Mouse (Mus musculus): ENCODE results near the gene Gm45140. TPM values are rescaled to one million over a fixed set of nuclear protein-coding genes. Genes with fewer than 3 reads are reported as not detected.

Gm45140 gene
- total RNA-seq, 2 experiments from 2014 or later = 2.0 to 6.6 TPM

- no peak for DNase-seq
Measured at GRCm38 (mm10) chr6:87799576-87799975, 36.0 kb downstream of the Gm45140 start.

DNA sequence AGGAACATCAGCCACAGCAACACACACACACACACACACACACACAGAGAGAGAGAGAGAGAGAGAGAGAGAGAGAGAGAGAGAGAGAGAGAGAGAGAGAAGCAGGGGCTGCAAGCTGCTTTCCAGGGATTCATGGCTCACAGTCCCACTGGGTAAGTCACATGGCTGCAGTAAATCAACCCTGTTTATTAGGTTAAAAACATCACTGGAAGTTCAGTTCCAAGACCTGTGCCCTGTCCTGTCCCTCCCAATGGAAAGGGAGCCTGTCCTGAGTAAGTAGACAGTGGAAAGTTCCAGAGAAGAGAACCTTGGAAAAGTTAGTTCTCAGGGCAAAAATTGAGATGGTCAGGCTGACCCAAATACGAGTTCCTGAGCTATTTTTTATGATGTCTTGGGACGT, 38.3 kb downstream of the Gm45140 start:
- no peak for DNase-seq

DNA sequence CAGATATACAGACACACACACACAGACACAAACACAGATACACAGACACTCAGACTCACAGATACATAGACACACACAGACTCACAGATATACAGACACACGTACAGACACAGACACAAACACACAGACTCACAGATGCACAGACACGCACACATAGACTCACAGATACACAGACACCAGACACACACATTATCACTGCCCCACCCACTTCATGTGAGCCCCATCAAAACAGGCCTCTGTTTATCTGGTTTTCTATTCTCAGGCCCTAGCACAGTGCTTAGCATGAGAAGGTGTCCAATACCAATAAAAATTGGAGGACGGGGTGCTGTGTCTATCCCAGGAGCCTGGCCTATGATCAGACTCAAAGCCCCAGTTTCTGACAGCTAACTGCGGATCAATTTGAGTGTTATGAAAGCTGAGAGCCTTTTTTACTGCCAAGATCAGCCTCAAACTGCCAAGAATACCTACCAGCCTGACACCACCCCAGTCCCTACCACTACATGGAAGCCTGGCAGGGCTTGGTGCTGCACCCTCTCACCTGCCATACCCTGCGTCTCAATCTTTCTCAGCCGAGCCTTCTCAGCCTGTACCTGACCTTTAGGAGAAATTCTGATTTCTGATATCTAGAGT, 39.2 kb downstream of the Gm45140 start:
- no peak for DNase-seq

DNA sequence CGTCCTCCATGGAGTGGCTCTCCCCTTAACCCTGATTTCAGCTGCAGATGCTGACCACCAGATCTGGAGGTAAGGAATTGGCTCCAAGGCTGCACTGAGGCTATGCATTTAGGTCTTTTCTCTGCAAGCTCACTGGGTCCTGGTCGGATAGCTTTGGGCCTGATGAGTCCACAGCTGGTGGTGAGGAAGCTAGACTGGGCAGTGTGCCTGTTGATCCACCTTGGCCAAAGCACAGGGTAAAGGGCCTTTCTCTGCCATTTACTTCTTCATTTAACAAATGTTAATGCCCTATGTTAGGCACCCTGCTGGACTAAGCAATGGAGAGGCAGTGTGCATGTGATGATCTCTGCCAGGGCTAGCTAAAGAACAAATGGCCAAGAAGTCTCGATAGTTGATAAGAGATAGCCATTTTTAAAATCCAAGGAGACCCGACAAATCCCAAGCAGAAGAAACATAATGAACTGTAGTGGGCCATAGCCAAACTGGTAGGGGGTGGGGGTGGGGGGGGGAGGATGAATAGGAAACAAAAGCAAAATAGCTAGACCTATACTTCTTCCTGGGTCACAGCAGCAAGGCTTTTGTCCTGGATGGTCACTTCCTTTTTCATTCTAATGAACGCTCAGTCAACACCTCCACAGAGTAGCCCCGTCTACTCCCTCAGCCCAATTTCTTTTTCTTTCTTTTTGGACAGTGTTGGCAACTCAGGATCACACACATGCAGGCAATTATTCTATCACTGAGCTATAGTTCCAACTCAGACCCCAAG, 40.0 kb downstream of the Gm45140 start:
- no peak for DNase-seq

DNA sequence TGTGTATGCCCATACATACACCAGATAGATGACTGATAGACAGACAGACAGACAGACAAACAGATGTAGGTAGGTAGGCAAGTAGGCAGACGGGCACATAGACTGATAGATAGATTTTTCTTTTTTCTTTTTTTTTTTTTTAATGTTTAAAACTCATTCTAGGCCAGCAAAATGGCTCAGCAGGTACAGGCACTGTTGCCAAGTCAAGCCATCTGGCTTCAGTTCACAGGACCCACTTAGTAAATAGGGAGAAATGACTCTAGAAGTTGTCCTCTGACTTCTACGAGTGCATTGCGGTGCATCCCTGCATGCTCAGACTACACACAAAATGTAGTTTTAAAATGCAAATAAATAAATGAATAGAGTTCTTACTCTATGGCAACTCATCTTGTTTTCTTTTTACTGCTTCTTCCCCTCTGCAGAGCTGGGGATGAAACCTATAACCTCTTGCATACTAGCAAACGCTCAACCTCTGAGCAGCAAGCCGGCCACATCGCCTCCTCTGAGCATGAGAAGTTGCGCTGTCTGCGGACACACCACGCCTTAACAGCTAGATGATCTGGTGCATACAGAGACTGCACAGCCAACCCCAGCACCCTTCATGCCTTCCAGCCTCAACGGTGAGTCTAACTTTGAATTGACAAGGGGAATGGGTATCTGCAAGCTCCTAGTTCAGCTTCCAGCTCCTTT, 41.6 kb downstream of the Gm45140 start:
- DNase-seq = no peak

DNA sequence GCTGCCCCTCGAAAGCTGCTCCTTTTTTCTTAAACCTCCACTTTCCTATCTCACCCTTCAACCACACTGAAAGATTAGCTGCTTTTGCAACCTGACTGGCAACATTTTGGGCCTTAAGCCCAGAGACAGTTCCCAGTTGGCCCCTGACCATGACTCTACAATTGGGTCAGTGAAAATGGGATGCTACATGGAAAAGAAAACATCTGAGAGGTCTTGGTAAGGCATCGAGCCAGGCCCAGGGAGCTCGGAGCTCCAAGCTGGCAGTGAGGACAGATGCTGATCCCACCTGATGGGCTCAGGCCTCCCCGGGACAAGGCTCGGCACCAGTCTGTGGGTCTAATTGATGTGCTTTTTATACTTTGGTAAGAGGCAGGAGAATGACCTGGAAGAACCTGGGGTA, 43.8 kb downstream of the Gm45140 start:
- DNase-seq = no peak

DNA sequence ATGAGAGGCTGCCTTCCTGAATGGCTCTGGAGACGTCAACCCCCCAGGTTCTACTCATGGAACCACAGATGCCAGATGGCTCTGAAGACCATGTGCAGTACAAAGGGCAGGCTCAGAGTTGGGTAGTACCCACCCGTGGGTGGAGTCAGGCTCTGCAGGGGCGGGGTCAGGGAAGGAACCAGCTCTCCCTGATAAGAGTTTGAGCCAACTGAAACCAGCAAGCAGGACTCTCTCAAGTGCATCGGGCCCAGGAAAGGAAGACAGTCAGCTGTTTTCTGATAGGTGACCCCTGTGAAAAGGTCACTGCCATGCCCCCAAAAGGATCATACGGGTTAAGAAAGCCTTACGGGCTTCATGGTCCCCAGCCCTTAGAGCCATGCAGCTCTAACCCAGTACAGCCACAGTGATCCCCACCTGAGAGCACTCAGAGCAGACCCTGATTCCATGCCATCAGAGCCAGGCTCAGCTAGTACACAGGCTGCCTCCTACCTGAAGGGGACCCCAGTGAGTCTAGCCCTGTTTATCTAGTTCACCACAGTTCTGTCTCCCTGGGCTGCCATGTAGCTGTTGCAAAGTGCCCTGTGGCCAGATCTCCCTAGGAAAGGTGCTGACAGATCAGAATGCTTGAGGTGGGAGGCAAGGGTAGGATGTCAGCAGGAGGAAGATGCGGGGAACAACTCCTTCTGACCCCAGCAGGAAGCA, 44.7 kb downstream of the Gm45140 start:
- DNase-seq = no peak

DNA sequence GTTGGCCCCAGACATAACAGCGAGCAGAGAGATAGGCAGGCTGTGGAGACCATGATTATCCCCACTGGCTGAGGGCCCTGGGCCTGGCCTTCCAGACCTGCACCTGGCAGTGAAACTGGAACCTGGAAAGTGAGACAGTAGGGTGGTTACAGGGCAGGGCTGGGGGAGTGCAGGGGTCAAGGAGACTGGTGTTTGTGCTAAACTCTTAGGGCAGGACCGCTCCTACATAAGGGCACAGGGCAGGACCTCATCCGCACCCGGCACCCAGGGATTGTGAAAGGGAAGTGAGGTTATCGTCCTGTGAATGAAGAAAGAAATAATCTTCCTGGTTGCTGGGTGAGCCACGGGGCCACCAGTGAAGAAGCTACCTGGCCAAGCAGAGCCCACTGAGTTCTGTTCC, 45.8 kb downstream of the Gm45140 start:
- DNase-seq = no peak

GRCm38 (mm10) chr6:87788896-87789587, 46.6 kb downstream of the Gm45140 start:
- DNase-seq = peak; percentile 73

DNA sequence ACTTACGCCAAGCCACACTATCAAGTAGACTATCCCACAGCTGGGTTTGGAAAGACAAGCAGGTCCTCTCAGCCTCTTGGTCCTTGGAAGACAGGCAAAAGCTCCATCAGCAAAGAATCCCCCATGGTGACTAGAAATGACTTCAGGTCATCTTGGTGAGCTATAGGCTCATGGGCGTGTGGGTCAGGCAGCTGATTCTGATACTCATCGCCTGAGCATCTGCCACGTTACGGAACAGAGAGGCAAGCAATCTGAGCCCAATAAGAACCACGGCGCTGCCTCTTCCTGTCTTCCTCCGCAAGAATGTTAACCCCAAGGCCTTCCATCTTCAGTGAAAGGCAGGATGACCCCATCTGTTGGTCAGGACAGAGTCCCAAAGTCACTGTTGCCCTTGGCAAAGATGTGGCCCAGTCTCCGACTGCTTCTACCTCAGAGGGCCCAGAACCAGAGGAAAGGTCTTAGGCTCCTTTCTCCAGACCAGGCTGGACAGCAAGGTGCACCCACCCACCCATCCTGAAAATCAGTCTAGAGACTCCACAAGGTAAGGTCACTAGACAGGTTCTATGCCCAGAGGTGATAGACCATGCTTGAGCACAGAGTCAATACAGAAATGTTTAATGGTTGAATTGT, 47.2 kb downstream of the Gm45140 start:
- DNase-seq = no peak

- DNase-seq = no peak
Measured at GRCm38 (mm10) chr6:87787108-87787890, 48.3 kb downstream of the Gm45140 start.

DNA sequence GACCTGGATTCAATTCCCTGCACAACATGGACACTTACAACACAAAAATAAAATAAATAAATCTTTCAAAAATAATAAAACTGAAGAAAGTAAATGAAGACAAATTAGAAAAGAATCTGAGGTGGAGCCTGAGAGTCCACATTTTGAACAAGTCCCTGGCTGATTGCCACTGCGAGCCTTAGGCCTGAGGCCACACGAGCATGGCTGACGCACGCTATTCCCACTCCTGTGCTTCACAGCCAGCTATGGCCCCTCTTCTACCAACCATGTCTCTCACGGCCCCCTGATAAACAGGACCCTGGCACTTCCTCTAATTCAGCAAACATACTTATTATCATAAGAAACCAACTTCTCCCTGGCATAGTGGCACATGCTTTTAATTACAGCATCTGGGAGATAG, 49.0 kb downstream of the Gm45140 start:
- no peak for DNase-seq

- DNase-seq = no peak
Measured at GRCm38 (mm10) chr6:87784033-87784432, 51.6 kb downstream of the Gm45140 start.

GRCm38 (mm10) chr6:87780546-87781301, 54.9 kb downstream of the Gm45140 start:
- DNase-seq = no peak

GRCm38 (mm10) chr6:87779174-87780165, 56.1 kb downstream of the Gm45140 start:
- DNase-seq = no peak

GRCm38 (mm10) chr6:87778294-87779173, 57.1 kb downstream of the Gm45140 start:
- DNase-seq = no peak

DNA sequence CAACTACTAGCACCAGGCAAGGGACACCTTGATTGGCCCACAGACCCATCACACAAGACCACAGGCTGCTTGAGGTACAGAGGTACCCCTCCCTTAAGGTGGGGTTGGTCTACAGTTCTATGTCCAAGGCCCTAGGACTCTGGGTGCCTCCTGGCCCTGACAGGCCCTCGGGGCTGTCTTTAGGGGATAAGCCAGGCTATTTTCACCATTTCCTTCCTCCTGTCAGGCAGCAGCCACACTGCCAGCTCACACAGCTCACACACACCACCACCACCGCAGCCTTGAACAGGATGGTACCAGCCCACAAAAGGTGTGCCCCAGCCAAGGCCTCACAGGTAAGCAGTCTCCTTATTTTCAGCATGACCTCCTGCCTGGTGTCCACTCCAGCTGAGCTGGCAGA, 57.8 kb downstream of the Gm45140 start, which contains the start of gene Gp9:
Gene Gp9 (plus strand): TSS at position 231 of the 400 bp plus-strand sequence.
- no peak for DNase-seq

- DNase-seq = no peak
Measured at GRCm38 (mm10) chr6:87776663-87777062, 58.9 kb downstream of the Gm45140 start.

Data from adrenal gland, postnatal 10 days (tissue).